Mouse (Mus musculus) MEL (cell line): Measurements from ENCODE around the gene Dot1l. TPM values are rescaled to one million over a fixed set of nuclear protein-coding genes. Genes with fewer than 3 reads are reported as not detected.
A peak's percentile ranks its signal among the peaks of the same experiment; 100 is the strongest.
"Not testable (repeated sequence)": the region's sequence is repeated elsewhere in the genome, so short reads cannot be mapped to it uniquely, and the experiment has no call there.

Experiments
- DNase-seq: peaks from one replicate; pipeline ENCODE4 v3.0.0; 2011; ENCODE audit warnings: low read depth, low spot score
- H3K27ac ChIP-seq: 2 replicates; pipeline ENCODE4 v1.5.1; 2012; ENCODE audit warnings: low read depth, mild to moderate bottlenecking, control low read depth, low read length, moderate library complexity; ENCODE audit not compliant: control insufficient read depth
- H3K27me3 ChIP-seq, 2 experiments: fragments of 150-350 bp in 1 of 2; sonication (generic) in 1 of 2; 2 replicates each; pipeline ENCODE4 v1.6.1; 2012; ENCODE audit warnings: low read length in 2 of 2, mild to moderate bottlenecking in 2 of 2, improper control_type of control experiment in 1 of 2, moderate library complexity in 1 of 2; ENCODE audit not compliant: insufficient read depth in 2 of 2, control insufficient read depth in 1 of 2
- H3K36me3 ChIP-seq, 2 experiments: 2 replicates each; pipeline ENCODE4 v1.6.1; 2012 to 2014; ENCODE audit warnings: low read length in 2 of 2, improper control_type of control experiment in 1 of 2, inconsistent platforms in 1 of 2, mild to moderate bottlenecking in 1 of 2; ENCODE audit not compliant: insufficient read depth in 2 of 2, control insufficient read depth in 1 of 2
- H3K4me1 ChIP-seq, 2 experiments: fragments of 150-350 bp in 1 of 2; sonication (generic) in 1 of 2; 2 replicates each; pipeline ENCODE4 v1.6.1; 2012; ENCODE audit warnings: low read length in 2 of 2, improper control_type of control experiment in 1 of 2, mild to moderate bottlenecking in 1 of 2; ENCODE audit not compliant: insufficient read depth in 2 of 2, control insufficient read depth in 1 of 2
- H3K4me3 ChIP-seq, 2 experiments: fragments of 150-350 bp in 1 of 2; sonication (generic) in 1 of 2; 2 replicates each; pipeline ENCODE4 v1.5.1; 2012; ENCODE audit warnings: low read depth in 2 of 2, low read length in 2 of 2, mild to moderate bottlenecking in 2 of 2, moderate library complexity in 2 of 2, control low read depth in 1 of 2, improper control_type of control experiment in 1 of 2; ENCODE audit not compliant: control insufficient read depth in 1 of 2, insufficient read depth in 1 of 2
- H3K79me2 ChIP-seq: 2 replicates; pipeline ENCODE4 v1.6.1; 2012; ENCODE audit warnings: mild to moderate bottlenecking, low read length, moderate library complexity; ENCODE audit not compliant: control insufficient read depth, poor library complexity, insufficient read depth
- H3K9ac ChIP-seq: 2 replicates; pipeline ENCODE4 v1.6.1; 2012; ENCODE audit warnings: low read depth, mild to moderate bottlenecking, control low read depth, low read length, moderate library complexity; ENCODE audit not compliant: control insufficient read depth, poor library complexity, severe bottlenecking
- H3K9me3 ChIP-seq: fragments of 150-350 bp; sonication (generic); replicated peaks from 2 replicates; pipeline ENCODE4 v1.6.1; 2012; ENCODE audit warnings: mild to moderate bottlenecking, low read length, improper control_type of control experiment, moderate library complexity; ENCODE audit not compliant: insufficient read depth
- BHLHE40 ChIP-seq: IDR thresholded peaks from 2 replicates; pipeline ENCODE4 v1.6.1; 2012; ENCODE audit warnings: low read depth, mild to moderate bottlenecking, inconsistent platforms, low read length, improper control_type of control experiment, borderline replicate concordance
- CHD1 ChIP-seq: IDR thresholded peaks from 2 replicates; pipeline ENCODE4 v1.6.1; 2012; ENCODE audit warnings: low read depth, mild to moderate bottlenecking, inconsistent platforms, low read length, improper control_type of control experiment
- CHD2 ChIP-seq: IDR thresholded peaks from 2 replicates; pipeline ENCODE4 v1.6.1; 2011; ENCODE audit warnings: low read length, improper control_type of control experiment
- CTCF ChIP-seq, 3 experiments: IDR thresholded peaks in 2 of 3; conservative IDR thresholded peaks in 1 of 3; 2 replicates each; pipeline ENCODE4 v1.5.1; 2011 to 2012; ENCODE audit warnings: low read length in 3 of 3, low read depth in 2 of 3, mild to moderate bottlenecking in 2 of 3, improper control_type of control experiment in 1 of 3, inconsistent platforms in 1 of 3, mixed read lengths in 1 of 3, moderate library complexity in 1 of 3; ENCODE audit not compliant: control insufficient read depth in 1 of 3, insufficient read depth in 1 of 3, poor library complexity in 1 of 3, severe bottlenecking in 1 of 3
- E2F4 ChIP-seq: IDR thresholded peaks from 2 replicates; pipeline ENCODE4 v1.6.1; 2011; ENCODE audit warnings: low read depth, low read length, improper control_type of control experiment, borderline replicate concordance
- ELF1 ChIP-seq: IDR thresholded peaks from 2 replicates; pipeline ENCODE4 v1.6.1; 2014; ENCODE audit warnings: low read depth, mild to moderate bottlenecking, inconsistent platforms, low read length, improper control_type of control experiment, moderate library complexity
- EP300 ChIP-seq, 2 experiments: IDR thresholded peaks; 2 replicates each; pipeline ENCODE4 v1.6.1; 2011; ENCODE audit warnings: improper control_type of control experiment in 2 of 2, low read length in 2 of 2, low read depth in 1 of 2, mild to moderate bottlenecking in 1 of 2
- ETS1 ChIP-seq: IDR thresholded peaks from 2 replicates; pipeline ENCODE4 v1.6.1; 2012; ENCODE audit warnings: low read depth, mild to moderate bottlenecking, inconsistent platforms, low read length, improper control_type of control experiment, moderate library complexity
- GABPA ChIP-seq: IDR thresholded peaks from 2 replicates; pipeline ENCODE4 v1.6.1; 2012; ENCODE audit warnings: low read depth, mild to moderate bottlenecking, inconsistent platforms, low read length, improper control_type of control experiment, moderate library complexity
- GATA1 ChIP-seq: IDR thresholded peaks from 2 replicates; pipeline ENCODE4 v1.6.1; 2011; ENCODE audit warnings: low read depth, low read length, improper control_type of control experiment
- KAT2A ChIP-seq: conservative IDR thresholded peaks from 2 replicates; pipeline ENCODE4 v1.6.1; 2012; ENCODE audit warnings: low read depth, low read length, improper control_type of control experiment, inconsistent platforms
- MAFK ChIP-seq: IDR thresholded peaks from 2 replicates; pipeline ENCODE4 v1.6.1; 2011; ENCODE audit warnings: low read depth, mild to moderate bottlenecking, low read length, improper control_type of control experiment, borderline replicate concordance
- MAX ChIP-seq: IDR thresholded peaks from 2 replicates; pipeline ENCODE4 v1.6.1; 2011; ENCODE audit warnings: low read length, improper control_type of control experiment
- MAZ ChIP-seq: IDR thresholded peaks from 2 replicates; pipeline ENCODE4 v1.6.1; 2012; ENCODE audit warnings: low read depth, mild to moderate bottlenecking, inconsistent platforms, low read length, improper control_type of control experiment
- MEF2A ChIP-seq: IDR thresholded peaks from 2 replicates; pipeline ENCODE4 v1.6.1; 2014; ENCODE audit warnings: low read depth, mild to moderate bottlenecking, inconsistent platforms, low read length, improper control_type of control experiment; ENCODE audit not compliant: poor library complexity, insufficient replicate concordance, severe bottlenecking; ENCODE audit errors: extremely low read depth
- MXI1 ChIP-seq: IDR thresholded peaks from 2 replicates; pipeline ENCODE4 v1.6.1; 2011; ENCODE audit warnings: mild to moderate bottlenecking, low read depth, low read length, improper control_type of control experiment
- MYB ChIP-seq: IDR thresholded peaks from 2 replicates; pipeline ENCODE4 v1.6.1; 2011; ENCODE audit warnings: mild to moderate bottlenecking, low read depth, low read length, improper control_type of control experiment
- MYC ChIP-seq: IDR thresholded peaks from 2 replicates; pipeline ENCODE4 v1.6.1; 2011; ENCODE audit warnings: low read depth, mild to moderate bottlenecking, low read length, improper control_type of control experiment, moderate library complexity
- NRF1 ChIP-seq: IDR thresholded peaks from 2 replicates; pipeline ENCODE4 v1.6.1; 2014; ENCODE audit warnings: low read depth, mild to moderate bottlenecking, inconsistent platforms, low read length, improper control_type of control experiment, moderate library complexity; ENCODE audit not compliant: poor library complexity, insufficient read depth, severe bottlenecking
- POLR2A ChIP-seq, 2 experiments: IDR thresholded peaks; 2 replicates each; pipeline ENCODE4 v1.6.1; 2011 to 2012; ENCODE audit warnings: low read length in 2 of 2, mild to moderate bottlenecking in 2 of 2, control low read depth in 1 of 2, improper control_type of control experiment in 1 of 2, low read depth in 1 of 2, moderate library complexity in 1 of 2; ENCODE audit not compliant: control insufficient read depth in 1 of 2, insufficient read depth in 1 of 2, poor library complexity in 1 of 2
- POLR2AphosphoS2 ChIP-seq: IDR thresholded peaks from 2 replicates; pipeline ENCODE4 v1.6.1; 2011; ENCODE audit warnings: low read length, improper control_type of control experiment
- RAD21 ChIP-seq: IDR thresholded peaks from 2 replicates; pipeline ENCODE4 v1.6.1; 2011; ENCODE audit warnings: mild to moderate bottlenecking, low read depth, low read length, improper control_type of control experiment
- RCOR1 ChIP-seq: IDR thresholded peaks from 2 replicates; pipeline ENCODE4 v1.6.1; 2012; ENCODE audit warnings: low read depth, mild to moderate bottlenecking, inconsistent platforms, low read length, improper control_type of control experiment
- SIN3A ChIP-seq: IDR thresholded peaks from 2 replicates; pipeline ENCODE4 v1.6.1; 2012; ENCODE audit warnings: low read length, improper control_type of control experiment, inconsistent platforms
- SMC3 ChIP-seq: IDR thresholded peaks from 2 replicates; pipeline ENCODE4 v1.6.1; 2011; ENCODE audit warnings: low read depth, low read length, improper control_type of control experiment
- TBP ChIP-seq: IDR thresholded peaks from 2 replicates; pipeline ENCODE4 v1.8.0; 2011; ENCODE audit warnings: low read depth, low read length, improper control_type of control experiment
- USF1 ChIP-seq: IDR thresholded peaks from 2 replicates; pipeline ENCODE4 v1.6.1; 2014; ENCODE audit warnings: low read depth, mild to moderate bottlenecking, inconsistent platforms, low read length, improper control_type of control experiment, moderate library complexity
- ZC3H11A ChIP-seq: IDR thresholded peaks from 2 replicates; pipeline ENCODE4 v1.6.1; 2012; ENCODE audit warnings: low read depth, mild to moderate bottlenecking, inconsistent platforms, low read length, improper control_type of control experiment
- ZKSCAN1 ChIP-seq: IDR thresholded peaks from 2 replicates; pipeline ENCODE4 v1.6.1; 2012; ENCODE audit warnings: low read depth, mild to moderate bottlenecking, inconsistent platforms, low read length, improper control_type of control experiment, moderate library complexity
- ZMIZ1 ChIP-seq: IDR thresholded peaks from 2 replicates; pipeline ENCODE4 v1.6.1; 2012; ENCODE audit warnings: low read depth, mild to moderate bottlenecking, inconsistent platforms, low read length, improper control_type of control experiment, moderate library complexity
- ZNF384 ChIP-seq: IDR thresholded peaks from 2 replicates; pipeline ENCODE4 v1.6.1; 2012; ENCODE audit warnings: low read depth, mild to moderate bottlenecking, inconsistent platforms, low read length, improper control_type of control experiment
- polyA plus RNA-seq, 2 experiments: library from polyadenylated mRNA; stranded (reverse) in 1 of 2; unstranded in 1 of 2; fragments of >175 nt in 1 of 2; fragments of >200 nt in 1 of 2; gene quantifications; 2 replicates each; pipeline versions ENCODE4 v1.2.1 to v1.2.4; 2012; ENCODE audit warnings: low replicate concordance in 2 of 2, low read depth in 1 of 2; ENCODE audit not compliant: insufficient read length in 2 of 2, insufficient read depth in 1 of 2, missing spikeins in 1 of 2
- total RNA-seq: library from RNA; depleted of rRNA; stranded (reverse); fragments of 300-350 nt; gene quantifications from 2 replicates; pipeline ENCODE4 v1.2.3, GENCODE M21; 2012

The Dot1l gene
- total and polyA plus RNA-seq, 3 experiments = 15.0 to 70.6 TPM; not detected in 1

DNA sequence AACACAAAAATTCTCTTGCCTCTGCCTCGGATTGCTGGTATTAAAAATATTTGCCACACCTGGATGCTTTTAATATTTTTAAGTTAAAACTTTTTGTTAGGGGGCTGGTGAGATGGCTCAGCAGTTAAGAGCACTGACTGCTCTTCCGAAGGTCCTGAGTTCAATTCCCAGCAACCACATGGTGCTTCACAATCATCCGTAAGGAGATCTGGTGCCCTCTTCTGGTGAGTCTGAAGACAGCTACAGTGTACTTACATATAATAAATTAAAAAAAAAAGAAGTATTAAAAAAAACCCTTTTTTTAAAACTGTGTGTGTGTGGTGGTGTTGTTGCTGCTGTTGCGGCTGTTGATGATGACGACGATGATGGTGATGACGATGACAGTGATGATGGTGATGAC lies 62.9 kb downstream of the Dot1l start:
- TF ChIP-seq CTCF (IDR thresholded peaks at IDR 0.05 in 2 of 3, conservative IDR thresholded peaks at IDR 0.05 in 1 of 3; ENCODE audit: control insufficient read depth in 1 of 3, insufficient read depth in 1 of 3, low read depth in 2 of 3, low read length in 3 of 3, poor library complexity in 1 of 3, severe bottlenecking in 1 of 3) (peak; percentile 15 to 28 (median 19); a peak in 4 of 6 replicates), MYC (0 out of 2 replicates have a peak, but pooled peaks have one; percentile 30), RAD21 (peak; percentile 25), ZNF384 (peak; percentile 76)
- TF ChIP-seq, all 39 proteins: peak for 4; not testable (repeated sequence) for 35
- H3K9ac ChIP-seq, H3K4me3 ChIP-seq, H3K36me3 ChIP-seq, H3K79me2 ChIP-seq, H3K9me3 ChIP-seq, H3K27me3 ChIP-seq, H3K27ac ChIP-seq: not testable (repeated sequence)
- DNase-seq = peak; percentile 76
- peaks cover 5 to 12% of the 10 kb centered on the region in 2 experiments for H3K4me1 ChIP-seq

DNA sequence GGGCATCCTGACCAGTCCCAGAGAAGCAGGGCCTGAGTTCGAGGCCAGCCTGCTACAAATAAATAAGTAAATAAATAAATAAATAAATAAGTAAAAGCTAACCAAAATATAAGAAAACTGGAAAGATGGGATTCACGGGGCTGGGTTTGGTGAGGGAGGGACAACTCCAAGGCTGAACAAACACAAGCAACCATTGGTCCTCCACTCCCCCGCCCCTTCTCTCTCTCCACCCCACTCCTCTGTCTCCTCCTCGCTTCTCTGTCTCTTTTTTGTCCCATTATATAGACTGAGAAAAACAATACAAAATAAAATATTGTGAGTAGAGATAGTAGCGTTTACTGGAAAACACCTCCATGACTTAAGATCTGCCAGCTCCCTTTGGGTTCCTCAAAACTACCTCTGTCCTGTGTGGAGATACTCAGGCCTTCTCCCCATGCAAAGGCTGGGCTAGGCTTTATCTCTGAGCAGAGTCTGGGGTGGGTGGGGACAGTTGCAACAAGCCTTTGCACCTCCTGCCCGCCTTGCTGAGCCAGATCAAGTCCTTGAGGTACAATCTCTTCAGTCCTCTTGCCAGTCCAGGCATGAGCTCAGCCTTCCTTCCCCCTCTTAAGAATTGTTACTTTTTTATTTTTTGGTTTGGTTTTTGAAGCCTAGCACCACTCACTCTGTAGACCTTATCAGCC lies 63.7 kb downstream of the Dot1l start:
- Histone ChIP-seq H3K4me3 (peak overlapping the region in 1 of 2 experiments; percentile 21; a peak in 1 of 4 replicates), H3K27me3 (no peaks in the 10 kb centered on the region), H3K27ac (peak overlapping the region; percentile 62), H3K9ac (peak overlapping the region; percentile 38), H3K79me2 (no peaks in the 10 kb centered on the region), H3K4me1 (peaks cover 5 to 12% of the 10 kb centered on the region in 2 experiments), H3K9me3 (no peaks in the 10 kb centered on the region), H3K36me3 (peaks cover 0 to 8% of the 10 kb centered on the region in 2 experiments; a peak in 1 of 4 replicates)
- peak; percentile 95 for DNase-seq
- TF ChIP-seq E2F4 = no peak
- no peak for TF ChIP-seq USF1
- no peak for TF ChIP-seq MXI1
- TF ChIP-seq ETS1 = no peak
- TF ChIP-seq SMC3 = no peak
- no peak for TF ChIP-seq POLR2A (IDR thresholded peaks at IDR 0.05; ENCODE audit: control insufficient read depth in 1 of 2, insufficient read depth in 1 of 2, low read depth in 1 of 2, low read length in 2 of 2, poor library complexity in 1 of 2)
- TF ChIP-seq TBP = peak; percentile 94
- TF ChIP-seq MYC = 0 out of 2 replicates have a peak, but pooled peaks have one; percentile 39
- TF ChIP-seq EP300 (IDR thresholded peaks at IDR 0.05; ENCODE audit: low read depth in 1 of 2, low read length in 2 of 2) = peak in 1 of 2 experiments; percentile 57; a peak in 3 of 4 replicates
- TF ChIP-seq CHD2 = no peak
- TF ChIP-seq MEF2A = 0 out of 2 replicates have a peak, but pooled peaks have one; percentile 20
- TF ChIP-seq ZKSCAN1 = no peak
- TF ChIP-seq MAFK = no peak
- peak; percentile 73 for TF ChIP-seq GATA1
- no peak for TF ChIP-seq MYB
- TF ChIP-seq ZMIZ1 = no peak
- TF ChIP-seq ZC3H11A = no peak
- TF ChIP-seq MAZ = no peak
- TF ChIP-seq SIN3A = peak; percentile 72
- TF ChIP-seq NRF1 = no peak
- no peak for TF ChIP-seq BHLHE40
- no peak for TF ChIP-seq ZNF384
- TF ChIP-seq GABPA = no peak
- no peak for TF ChIP-seq ELF1
- no peak for TF ChIP-seq KAT2A
- no peak for TF ChIP-seq MAX
- no peak for TF ChIP-seq CHD1
- TF ChIP-seq RCOR1 = peak; percentile 12; the same call in 1 of the 2 replicates
- TF ChIP-seq POLR2AphosphoS2 = no peak
